9 mouse cellular contexts compared by ENCODE assay signal in the genomic region with DNA sequence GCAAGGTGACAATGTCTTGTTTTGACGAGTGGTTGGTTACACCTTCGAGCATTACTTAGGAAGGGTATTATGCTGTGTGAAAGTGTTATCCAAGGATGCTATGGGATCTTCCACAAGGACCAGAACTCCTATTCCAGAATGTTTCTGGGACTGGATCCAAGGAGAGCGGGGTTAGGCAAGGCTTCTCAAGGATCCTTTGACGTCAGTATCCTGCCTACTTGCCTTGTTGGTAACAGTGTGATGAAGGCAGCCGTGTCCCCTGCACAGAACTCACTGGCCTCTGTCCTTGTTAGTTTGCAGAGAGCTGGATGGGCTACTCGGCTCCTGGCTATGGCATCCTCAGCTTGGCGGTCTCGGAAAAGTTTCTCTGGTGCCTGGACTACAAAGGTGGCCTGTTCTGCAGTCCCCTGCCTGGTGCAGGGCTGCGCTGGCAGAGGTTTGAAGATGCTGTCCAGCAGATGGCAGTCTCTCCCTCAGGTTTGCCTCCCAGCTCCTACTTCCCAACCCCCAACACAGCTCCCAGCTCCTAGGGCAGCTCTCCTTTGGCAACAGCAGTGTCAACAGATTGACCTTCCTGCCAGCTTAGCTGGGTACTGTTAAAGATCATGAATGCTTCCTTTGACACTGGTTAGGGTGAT. TPM values are rescaled to one million over a fixed set of nuclear protein-coding genes. Genes with fewer than 3 reads are reported as not detected.
DNase-seq lines count a peak whose midpoint lies in the region; ATAC-seq and TF ChIP-seq lines count a peak whose summit lies in the region.
"Had no signal": no experiment of that assay in that cellular context is flagged by ENCODE, and none has a peak within 500 bp of the region (broad histone marks: within the 10 kb centered on the region; RNA-seq: fewer than 3 reads in every experiment).

No protein-coding gene starts in this region.

- no peaks in the 10 kb centered on the region for H3K4me1 ChIP-seq in heart, embryonic 11.5 days (ENCODE audit: control insufficient read depth, insufficient read depth, low read length)
- no peaks in the 10 kb centered on the region for H3K4me1 ChIP-seq in kidney, embryonic 15.5 days
- no peaks in the 10 kb centered on the region for H3K4me1 ChIP-seq in limb, embryonic 15.5 days
- no peaks in the 10 kb centered on the region for H3K4me1 ChIP-seq in stomach, embryonic 15.5 days

- no peak overlapping the region for H3K9ac ChIP-seq in heart, embryonic 11.5 days (ENCODE audit: low read depth, low read length)
- H3K9ac ChIP-seq in kidney, embryonic 15.5 days = no peak overlapping the region
- no peak overlapping the region for H3K9ac ChIP-seq in limb, embryonic 15.5 days
- no peak overlapping the region for H3K9ac ChIP-seq in stomach, embryonic 15.5 days

- WGBS in heart, embryonic 11.5 days (ENCODE audit: insufficient replicate concordance) = 61% methylated on average over 9 of the region's 9 CpGs
- WGBS in kidney, embryonic 15.5 days = 63% methylated on average over 9 of the region's 9 CpGs
- 54% methylated on average over 9 of the region's 9 CpGs for WGBS in limb, embryonic 15.5 days
- WGBS in stomach, embryonic 15.5 days = 70% methylated on average over 9 of the region's 9 CpGs

- H3K79me3 ChIP-seq in C2C12 (ENCODE audit: low read depth) = no peaks in the 10 kb centered on the region

- DNase-seq in brain, adult 2 months (ENCODE audit: low read depth, low spot score) = peak; percentile 98
- peak; percentile 65 for DNase-seq in neural tube, embryonic 10.5 days (ENCODE audit: extremely low spot score, low spot score)

- no peak overlapping the region for H3K27ac ChIP-seq in heart, embryonic 11.5 days (ENCODE audit: low read depth, low read length)
- H3K27ac ChIP-seq in kidney, embryonic 15.5 days = no peak overlapping the region
- no peak overlapping the region for H3K27ac ChIP-seq in limb, embryonic 15.5 days
- H3K27ac ChIP-seq in stomach, embryonic 15.5 days = no peak overlapping the region

- H3K4me2 ChIP-seq in heart, embryonic 11.5 days = no peak overlapping the region
- H3K4me2 ChIP-seq in kidney, embryonic 15.5 days = no peak overlapping the region
- H3K4me2 ChIP-seq in limb, embryonic 15.5 days = no peak overlapping the region
- H3K4me2 ChIP-seq in stomach, embryonic 15.5 days = no peak overlapping the region

- TF ChIP-seq CTCF in C2C12 (IDR thresholded peaks at IDR 0.05; ENCODE audit: control insufficient read depth, insufficient read depth, insufficient read length) = peak; percentile 93

- ATAC-seq in erythroblast, adult 5-6 weeks (replicated peaks; ENCODE audit: low FRiP score, poor library complexity, severe bottlenecking) = peak; percentile 92
- peak; percentile 70; the same call in 1 of the 2 replicates for ATAC-seq in heart, embryonic 11.5 days (replicated peaks; ENCODE audit: insufficient number of reproducible peaks, low FRiP score, low TSS enrichment)
- ATAC-seq in kidney, embryonic 15.5 days (replicated peaks; ENCODE audit: low FRiP score) = peak; percentile 69; the same call in 1 of the 2 replicates
- ATAC-seq in limb, embryonic 15.5 days (ENCODE audit: insufficient number of reproducible peaks, low FRiP score, low TSS enrichment, low read depth) = peak; percentile 86
- ATAC-seq in stomach, embryonic 15.5 days (ENCODE audit: insufficient read depth, low FRiP score, low read depth) = peak; percentile 84

- no peak overlapping the region for H3ac ChIP-seq in C2C12 (ENCODE audit: control insufficient read depth, insufficient read length, low read depth)

- peaks cover 22% of the 10 kb centered on the region for H3K36me3 ChIP-seq in C2C12 (ENCODE audit: control insufficient read depth, insufficient read depth)
- peaks cover 5% of the 10 kb centered on the region; the same call in 1 of the 2 replicates for H3K36me3 ChIP-seq in heart, embryonic 11.5 days (ENCODE audit: control insufficient read depth, insufficient read depth, low read length)
- peaks cover 64% of the 10 kb centered on the region for H3K36me3 ChIP-seq in kidney, embryonic 15.5 days
- peaks cover 67% of the 10 kb centered on the region for H3K36me3 ChIP-seq in limb, embryonic 15.5 days
- peaks cover 23% of the 10 kb centered on the region for H3K36me3 ChIP-seq in stomach, embryonic 15.5 days

- H3K9me3 ChIP-seq in heart, embryonic 11.5 days (replicated peaks; ENCODE audit: control insufficient read depth, low read length) = no peaks in the 10 kb centered on the region
- no peaks in the 10 kb centered on the region for H3K9me3 ChIP-seq in kidney, embryonic 15.5 days (replicated peaks)
- H3K9me3 ChIP-seq in limb, embryonic 15.5 days = no peaks in the 10 kb centered on the region
- H3K9me3 ChIP-seq in stomach, embryonic 15.5 days = no peaks in the 10 kb centered on the region

- H3K4me3 ChIP-seq in C2C12 (ENCODE audit: insufficient read depth, poor library complexity, severe bottlenecking) = no peak overlapping the region
- H3K4me3 ChIP-seq in heart, embryonic 11.5 days (ENCODE audit: low read depth, low read length) = no peak overlapping the region
- H3K4me3 ChIP-seq in kidney, embryonic 15.5 days (replicated peaks) = no peak overlapping the region
- H3K4me3 ChIP-seq in limb, embryonic 15.5 days = no peak overlapping the region
- H3K4me3 ChIP-seq in stomach, embryonic 15.5 days (replicated peaks) = no peak overlapping the region
- H3K4me3 ChIP-seq: erythroblast, embryonic 14.5 days had no signal

- no peaks in the 10 kb centered on the region for H3K79me2 ChIP-seq in C2C12 (ENCODE audit: control insufficient read depth, insufficient read depth)

- H3K27me3 ChIP-seq in C2C12 (ENCODE audit: control insufficient read depth, insufficient read depth, insufficient read length) = no peaks in the 10 kb centered on the region
- H3K27me3 ChIP-seq in heart, embryonic 11.5 days (ENCODE audit: control insufficient read depth, insufficient read depth, low read length) = no peaks in the 10 kb centered on the region
- H3K27me3 ChIP-seq in kidney, embryonic 15.5 days = no peaks in the 10 kb centered on the region
- H3K27me3 ChIP-seq in limb, embryonic 15.5 days = no peaks in the 10 kb centered on the region
- H3K27me3 ChIP-seq in stomach, embryonic 15.5 days (replicated peaks) = no peaks in the 10 kb centered on the region

TF ChIP-seq in C2C12, 6 proteins besides CTCF, POLR2A, EP300 and RAD21:
- TF ChIP-seq MYOG (IDR thresholded peaks at IDR 0.05; ENCODE audit: control insufficient read depth, extremely low read depth, insufficient read length) (no peak), MAX (IDR thresholded peaks at IDR 0.05) (peak; percentile 26)

RNA-seq across cellular contexts. Expression of a gene that starts 42.7 kb away (rescaled TPM):
- polyA plus RNA-seq in C2C12 (2012; fragmentation: generic; extraction: Trizol) = 11.7 TPM
- 29.8 and 52.2 TPM in 2 replicates for total RNA-seq in erythroblast, adult 5-6 weeks (2015; ENCODE audit: low replicate concordance)
- 66.5 and 82.1 TPM in 2 replicates for total RNA-seq in erythroblast, adult 5-6 weeks (2017; ENCODE audit: low replicate concordance)
- polyA plus RNA-seq in heart, embryonic 11.5 days (2014; fragmentation: Nextera tagmentation; extraction: Ambion mirVana) = 11.4 and 14.5 TPM in 2 replicates
- polyA plus RNA-seq in kidney, embryonic 15.5 days (2015; fragmentation: Nextera tagmentation; extraction: Ambion mirVana) = 12.1 and 14.0 TPM in 2 replicates
- 16.4 and 20.0 TPM in 2 replicates for polyA plus RNA-seq in limb, embryonic 15.5 days (2015; fragmentation: Nextera tagmentation; extraction: Ambion mirVana)
- 16.6 and 20.9 TPM in 2 replicates for polyA plus RNA-seq in stomach, embryonic 15.5 days (2015; fragmentation: Nextera tagmentation; extraction: Ambion mirVana)

RNA-seq across cellular contexts. Expression of a gene that starts 47.0 kb away (rescaled TPM):
- polyA plus RNA-seq in C2C12 (2012; fragmentation: generic; extraction: Trizol) = 3.4 TPM
- 2.3 and 3.6 TPM in 2 replicates for total RNA-seq in erythroblast, adult 5-6 weeks (2015; ENCODE audit: low replicate concordance)
- total RNA-seq in erythroblast, adult 5-6 weeks (2017; ENCODE audit: low replicate concordance) = 2.1 and 2.9 TPM in 2 replicates
- polyA plus RNA-seq in heart, embryonic 11.5 days (2014; fragmentation: Nextera tagmentation; extraction: Ambion mirVana) = 2.5 and 2.8 TPM in 2 replicates
- 3.7 and 4.7 TPM in 2 replicates for polyA plus RNA-seq in kidney, embryonic 15.5 days (2015; fragmentation: Nextera tagmentation; extraction: Ambion mirVana)
- 3.2 and 3.8 TPM in 2 replicates for polyA plus RNA-seq in limb, embryonic 15.5 days (2015; fragmentation: Nextera tagmentation; extraction: Ambion mirVana)
- polyA plus RNA-seq in stomach, embryonic 15.5 days (2015; fragmentation: Nextera tagmentation; extraction: Ambion mirVana) = 3.3 and 3.8 TPM in 2 replicates

RNA-seq across cellular contexts. Expression of a gene that starts 47.2 kb away (rescaled TPM):
- 71.9 TPM for polyA plus RNA-seq in C2C12 (2012; fragmentation: generic; extraction: Trizol)
- total RNA-seq in erythroblast, adult 5-6 weeks (2015; ENCODE audit: low replicate concordance) = 14.6 and 28.6 TPM in 2 replicates
- 23.4 and 26.7 TPM in 2 replicates for total RNA-seq in erythroblast, adult 5-6 weeks (2017; ENCODE audit: low replicate concordance)
- 70.5 and 71.3 TPM in 2 replicates for polyA plus RNA-seq in heart, embryonic 11.5 days (2014; fragmentation: Nextera tagmentation; extraction: Ambion mirVana)
- 78.6 and 80.8 TPM in 2 replicates for polyA plus RNA-seq in kidney, embryonic 15.5 days (2015; fragmentation: Nextera tagmentation; extraction: Ambion mirVana)
- polyA plus RNA-seq in limb, embryonic 15.5 days (2015; fragmentation: Nextera tagmentation; extraction: Ambion mirVana) = 74.8 and 76.2 TPM in 2 replicates
- polyA plus RNA-seq in stomach, embryonic 15.5 days (2015; fragmentation: Nextera tagmentation; extraction: Ambion mirVana) = 71.0 TPM in 2 replicates
